Mouse (Mus musculus): ENCODE measurements around the gene Dot1l. TPM values are rescaled to one million over a fixed set of nuclear protein-coding genes. Genes with fewer than 3 reads are reported as not detected.

The Dot1l gene
- polyA plus RNA-seq, 1 experiment from 2014 or later: 25.6 TPM

DNA sequence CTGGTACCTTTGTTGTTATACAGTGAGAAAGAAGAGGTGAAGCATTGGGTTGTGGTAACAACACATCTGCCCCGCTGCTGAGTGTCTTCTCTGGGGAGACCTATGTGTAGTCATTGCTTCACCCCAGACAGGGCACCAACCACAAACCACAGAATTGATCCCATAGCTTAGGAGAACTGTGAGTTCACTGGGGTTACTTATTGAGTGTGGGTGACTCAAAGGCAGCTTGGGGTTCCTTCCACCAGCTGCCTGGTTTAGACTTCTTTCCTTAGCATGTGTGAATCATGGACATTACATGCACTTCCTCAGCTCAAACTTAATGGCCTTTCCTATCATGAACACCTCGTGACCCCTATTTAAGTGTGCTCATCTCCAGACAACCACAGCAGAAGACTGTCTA lies 8.5 kb downstream of the Dot1l start:
- Histone ChIP-seq H3K36me3 (peaks cover 46% of the 10 kb centered on the region), H3K9me3 (no peaks in the 10 kb centered on the region), H3K27ac (no peak overlapping the region), H3K27me3 (ENCODE audit: insufficient read depth, poor library complexity, severe bottlenecking) (no peaks in the 10 kb centered on the region), H3K4me3 (no peak overlapping the region), H3K4me1 (peaks cover 73% of the 10 kb centered on the region)
- 94% methylated on average over 2 of the region's 2 CpGs for WGBS
- DNase-seq (ENCODE audit: low spot score): no peak

DNA sequence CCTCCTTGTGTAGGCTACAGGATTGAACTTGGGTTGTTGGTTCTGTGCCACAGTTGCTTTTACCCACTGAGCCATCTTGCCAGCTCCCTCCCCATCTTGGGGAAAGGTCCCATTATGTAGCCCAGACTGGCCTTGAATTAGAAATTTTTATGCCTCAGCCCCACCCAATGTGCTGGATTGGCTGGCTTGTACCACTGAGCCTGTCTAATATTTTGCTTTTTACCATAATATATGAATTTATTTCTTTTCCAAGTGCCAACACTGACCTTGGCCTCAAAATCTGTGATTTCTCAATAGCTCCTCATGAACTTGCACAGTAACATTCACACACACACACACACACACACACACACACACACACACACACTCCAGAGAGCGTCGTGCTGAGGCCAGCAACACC lies 10.7 kb downstream of the Dot1l start:
- no peak overlapping the region for H3K4me3 ChIP-seq
- DNase-seq (ENCODE audit: low spot score): no peak
- peaks cover 64% of the 10 kb centered on the region for H3K36me3 ChIP-seq
- no peaks in the 10 kb centered on the region for H3K9me3 ChIP-seq
- peaks cover 50% of the 10 kb centered on the region for H3K4me1 ChIP-seq
- H3K27ac ChIP-seq: no peak overlapping the region
- WGBS: 73% methylated on average over 2 of the region's 2 CpGs
- no peaks in the 10 kb centered on the region for H3K27me3 ChIP-seq (ENCODE audit: insufficient read depth, poor library complexity, severe bottlenecking)

DNA sequence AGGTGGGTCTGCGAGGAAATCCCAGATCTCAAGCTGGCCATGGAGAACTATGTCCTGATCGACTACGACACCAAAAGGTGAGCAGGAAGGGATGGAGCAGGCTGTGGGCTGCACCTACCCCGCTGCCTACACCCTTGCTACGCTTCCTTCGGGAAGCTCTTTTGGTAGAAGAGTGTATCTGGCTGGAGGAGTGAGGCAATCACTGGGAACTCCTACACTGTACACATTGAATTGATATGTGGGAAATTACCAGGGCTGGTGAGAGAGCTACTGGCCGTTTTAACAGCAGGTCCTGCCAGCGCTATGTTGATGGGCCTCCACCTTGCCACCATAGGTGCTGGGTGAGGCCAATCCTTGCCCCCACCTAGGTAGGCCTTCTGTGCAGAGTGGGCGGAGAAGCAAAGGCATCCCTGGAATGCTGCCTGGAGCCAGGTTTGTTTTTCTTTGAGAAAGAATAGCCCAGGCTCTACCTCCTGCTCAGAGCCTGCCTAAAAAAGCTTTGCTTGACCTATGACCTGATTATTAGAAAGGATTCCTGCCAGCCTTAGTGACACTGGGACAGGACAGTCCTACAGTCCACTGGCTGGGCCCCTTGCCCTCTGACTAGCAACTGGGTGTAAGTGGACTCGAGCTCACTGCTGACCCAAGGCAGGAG lies 11.3 kb downstream of the Dot1l start:
- Histone ChIP-seq H3K4me3 (no peak overlapping the region), H3K4me1 (peaks cover 45% of the 10 kb centered on the region), H3K27ac (no peak overlapping the region), H3K9me3 (no peaks in the 10 kb centered on the region), H3K27me3 (ENCODE audit: insufficient read depth, poor library complexity, severe bottlenecking) (no peaks in the 10 kb centered on the region), H3K36me3 (peaks cover 70% of the 10 kb centered on the region)
- WGBS: 75% methylated on average over 10 of the region's 10 CpGs
- no peak for DNase-seq (ENCODE audit: low spot score)

DNA sequence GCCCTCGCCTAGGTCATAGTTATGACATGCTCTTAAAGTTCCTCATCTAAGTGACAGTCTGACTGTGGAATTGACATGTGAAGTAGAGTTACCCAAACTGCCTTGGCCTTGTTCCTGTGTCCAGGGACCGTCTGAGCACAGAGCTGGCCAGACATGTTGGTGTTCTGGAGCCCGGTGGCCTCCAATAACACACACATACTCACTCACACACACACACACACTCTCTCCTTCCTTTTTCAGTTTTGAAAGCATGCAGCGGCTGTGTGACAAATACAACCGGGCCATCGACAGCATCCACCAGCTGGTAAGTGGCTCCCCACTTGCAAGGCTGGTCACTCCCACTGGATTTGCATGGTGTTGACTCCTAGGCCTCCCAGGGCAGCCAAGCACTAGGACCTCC lies 13.4 kb downstream of the Dot1l start:
- Histone ChIP-seq H3K36me3 (peaks cover 86% of the 10 kb centered on the region), H3K4me3 (no peak overlapping the region), H3K4me1 (peaks cover 39% of the 10 kb centered on the region), H3K27me3 (ENCODE audit: insufficient read depth, poor library complexity, severe bottlenecking) (no peaks in the 10 kb centered on the region), H3K27ac (no peak overlapping the region), H3K9me3 (no peaks in the 10 kb centered on the region)
- 84% methylated on average over 6 of the region's 6 CpGs for WGBS
- DNase-seq (ENCODE audit: low spot score): no peak

DNA sequence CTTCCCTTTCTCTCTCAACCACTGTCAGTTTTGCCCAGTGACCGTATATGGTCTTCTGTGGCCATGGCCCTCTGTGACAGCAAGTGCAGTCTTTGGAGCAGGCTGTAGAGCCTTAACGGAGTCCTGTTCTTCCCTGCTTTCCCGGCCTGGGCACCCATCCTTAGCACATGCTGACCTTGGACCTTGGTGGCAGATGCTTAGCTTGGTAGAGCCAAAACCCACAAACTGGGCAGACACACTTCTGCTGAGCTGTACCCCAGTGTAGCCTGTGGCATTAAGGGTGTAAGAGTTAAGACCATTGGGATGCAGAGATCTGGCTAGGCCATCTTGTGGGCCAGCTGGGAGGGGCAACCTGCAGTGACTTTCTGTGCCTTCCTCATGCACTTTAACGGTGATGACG lies 18.8 kb downstream of the Dot1l start:
- peaks cover 93% of the 10 kb centered on the region for H3K36me3 ChIP-seq

DNA sequence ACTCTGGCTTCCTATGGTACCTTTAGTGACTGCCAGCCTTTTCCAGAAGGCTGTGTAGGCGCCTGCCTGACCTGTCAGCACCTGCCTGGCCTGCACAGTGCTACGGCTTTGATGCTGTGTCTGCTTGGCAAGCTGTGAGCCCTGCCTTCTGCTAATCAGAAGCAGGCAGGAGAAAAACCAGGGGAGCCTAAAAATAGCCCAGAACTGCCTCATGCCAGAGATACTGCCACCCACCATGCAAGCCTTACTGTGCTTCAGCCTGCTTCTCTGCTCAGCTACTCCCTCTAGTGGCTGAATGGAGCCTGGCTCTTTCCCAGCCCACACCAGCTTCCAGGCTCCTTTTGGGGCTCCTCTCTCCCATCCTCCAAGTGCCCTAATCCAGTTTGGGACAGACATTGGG lies 19.5 kb downstream of the Dot1l start:
- no peaks in the 10 kb centered on the region for H3K9me3 ChIP-seq
- peak overlapping the region; percentile 86 for H3K27ac ChIP-seq
- WGBS: 7% methylated on average over 2 of the region's 2 CpGs
- peaks cover 41% of the 10 kb centered on the region for H3K4me1 ChIP-seq
- H3K36me3 ChIP-seq: peaks cover 95% of the 10 kb centered on the region
- peak; percentile 96 for DNase-seq (ENCODE audit: low spot score)
- H3K27me3 ChIP-seq (ENCODE audit: insufficient read depth, poor library complexity, severe bottlenecking): no peaks in the 10 kb centered on the region
- H3K4me3 ChIP-seq: peak overlapping the region; percentile 20; the same call in 1 of the 2 replicates

More for the DNA sequence above, 18.8 kb downstream of the Dot1l start:
- H3K27ac ChIP-seq: peak overlapping the region; percentile 86
- H3K27me3 ChIP-seq (ENCODE audit: insufficient read depth, poor library complexity, severe bottlenecking): no peaks in the 10 kb centered on the region
- 61% methylated on average over 5 of the region's 5 CpGs for WGBS
- H3K4me3 ChIP-seq: peak overlapping the region; percentile 20
- H3K4me1 ChIP-seq: peaks cover 41% of the 10 kb centered on the region
- no peaks in the 10 kb centered on the region for H3K9me3 ChIP-seq
- no peak for DNase-seq (ENCODE audit: low spot score)

DNA sequence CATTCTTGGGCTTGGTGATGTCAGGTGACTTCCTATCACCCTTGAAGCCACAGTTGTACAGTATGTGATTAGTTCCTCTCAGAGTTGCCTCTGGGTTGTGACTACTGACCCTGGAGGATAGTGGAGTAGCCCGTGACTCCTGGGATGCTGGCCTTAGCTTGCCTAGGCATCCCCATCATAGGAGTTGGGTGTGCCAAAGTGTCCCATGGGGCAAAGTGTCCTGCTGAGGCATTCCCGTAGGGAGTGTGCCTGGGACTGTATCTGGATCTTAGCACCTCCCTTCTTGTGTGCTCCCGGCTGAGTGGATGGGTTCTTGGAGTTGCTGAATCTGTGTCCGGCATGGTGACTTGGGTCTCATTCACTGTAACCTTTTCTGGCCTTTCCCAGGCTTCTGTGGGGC lies 20.0 kb downstream of the Dot1l start:
- WGBS: 62% methylated on average over 4 of the region's 4 CpGs
- Histone ChIP-seq H3K27me3 (ENCODE audit: insufficient read depth, poor library complexity, severe bottlenecking) (no peaks in the 10 kb centered on the region), H3K4me1 (peaks cover 41% of the 10 kb centered on the region), H3K27ac (peak overlapping the region; percentile 83), H3K4me3 (peak overlapping the region; percentile 20; the same call in 1 of the 2 replicates), H3K36me3 (peaks cover 95% of the 10 kb centered on the region), H3K9me3 (no peaks in the 10 kb centered on the region)
- no peak for DNase-seq (ENCODE audit: low spot score)

DNA sequence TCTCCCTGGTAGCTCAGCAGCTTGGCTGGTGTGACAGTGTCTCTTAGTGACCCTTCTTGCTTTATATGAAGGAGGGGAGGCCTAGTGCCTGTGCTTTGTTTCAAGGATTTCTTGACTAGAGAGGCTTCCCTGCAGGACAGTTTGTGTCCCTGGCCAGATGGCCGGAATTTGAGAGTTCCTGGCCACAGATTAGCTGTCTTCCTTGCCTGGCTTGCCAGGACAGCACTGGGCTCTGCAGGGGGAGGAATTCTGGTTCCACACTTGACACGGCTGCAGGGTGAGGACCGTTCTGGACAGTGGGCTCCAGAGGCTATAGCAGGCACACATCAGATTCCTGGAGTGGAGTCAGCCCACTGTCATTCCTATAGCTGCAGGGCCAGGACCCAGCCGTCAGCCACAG lies 20.7 kb downstream of the Dot1l start:
- Histone ChIP-seq H3K27ac (peak overlapping the region; percentile 62), H3K36me3 (peaks cover 95% of the 10 kb centered on the region), H3K27me3 (ENCODE audit: insufficient read depth, poor library complexity, severe bottlenecking) (no peaks in the 10 kb centered on the region), H3K4me3 (no peak overlapping the region), H3K4me1 (peaks cover 41% of the 10 kb centered on the region), H3K9me3 (no peaks in the 10 kb centered on the region)
- 61% methylated on average over 4 of the region's 4 CpGs for WGBS
- DNase-seq (ENCODE audit: low spot score): no peak

DNA sequence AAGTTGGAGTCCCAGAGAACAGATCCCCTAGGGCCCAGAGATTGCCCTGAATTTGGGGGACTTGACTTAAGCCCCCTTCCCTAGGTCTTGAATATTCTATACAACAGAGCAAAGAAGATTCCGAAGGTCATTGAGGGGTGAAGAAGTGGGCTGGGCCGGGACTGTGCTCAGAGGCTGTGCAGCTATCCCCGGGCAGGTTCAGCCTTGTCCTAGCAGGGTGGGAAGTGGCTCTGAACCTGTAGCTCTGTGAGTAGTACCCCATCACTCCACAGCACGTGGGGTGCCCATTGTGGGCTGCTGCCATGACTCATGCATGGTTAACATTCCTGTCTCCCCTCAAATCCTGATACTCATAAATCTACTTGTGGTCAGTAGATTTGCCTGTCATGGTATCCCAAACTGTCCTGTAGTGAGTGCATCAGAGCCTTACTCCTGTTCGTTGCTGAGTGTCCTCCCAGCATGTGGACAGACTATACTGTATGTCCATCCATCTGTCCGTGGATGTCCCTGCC lies 21.4 kb downstream of the Dot1l start:
- no peaks in the 10 kb centered on the region for H3K9me3 ChIP-seq
- peaks cover 95% of the 10 kb centered on the region for H3K36me3 ChIP-seq
- 80% methylated on average over 6 of the region's 6 CpGs for WGBS
- no peak for DNase-seq (ENCODE audit: low spot score)
- H3K27ac ChIP-seq: 0 out of 2 replicates have a peak overlapping the region, but pooled peaks have one; percentile 62
- H3K27me3 ChIP-seq (ENCODE audit: insufficient read depth, poor library complexity, severe bottlenecking): no peaks in the 10 kb centered on the region
- H3K4me1 ChIP-seq: peaks cover 41% of the 10 kb centered on the region
- H3K4me3 ChIP-seq: no peak overlapping the region

DNA sequence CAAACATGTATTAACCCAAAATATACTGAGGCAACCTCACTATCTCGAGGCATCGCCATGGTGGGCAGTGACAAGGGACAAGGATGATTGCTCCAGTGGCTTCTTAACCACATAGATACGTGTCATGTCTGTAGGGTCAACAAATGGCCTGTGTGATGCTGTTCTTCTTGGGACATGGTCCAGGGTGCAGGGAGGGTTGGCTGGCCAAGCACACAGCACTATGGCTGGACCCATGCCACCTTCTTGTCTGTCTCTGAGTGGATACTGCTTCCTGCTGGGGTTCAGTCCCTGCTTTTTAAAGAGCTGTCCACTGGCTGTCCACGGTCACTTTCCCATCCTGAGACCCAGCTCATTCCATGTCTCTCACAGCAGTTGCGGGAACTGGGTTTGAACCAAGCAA lies 22.1 kb downstream of the Dot1l start:
- H3K27ac ChIP-seq: no peak overlapping the region
- H3K27me3 ChIP-seq (ENCODE audit: insufficient read depth, poor library complexity, severe bottlenecking): no peaks in the 10 kb centered on the region
- peaks cover 41% of the 10 kb centered on the region for H3K4me1 ChIP-seq
- WGBS: 94% methylated on average over 5 of the region's 5 CpGs
- H3K4me3 ChIP-seq: no peak overlapping the region
- H3K36me3 ChIP-seq: peaks cover 95% of the 10 kb centered on the region
- no peak for DNase-seq (ENCODE audit: low spot score)
- no peaks in the 10 kb centered on the region for H3K9me3 ChIP-seq

DNA sequence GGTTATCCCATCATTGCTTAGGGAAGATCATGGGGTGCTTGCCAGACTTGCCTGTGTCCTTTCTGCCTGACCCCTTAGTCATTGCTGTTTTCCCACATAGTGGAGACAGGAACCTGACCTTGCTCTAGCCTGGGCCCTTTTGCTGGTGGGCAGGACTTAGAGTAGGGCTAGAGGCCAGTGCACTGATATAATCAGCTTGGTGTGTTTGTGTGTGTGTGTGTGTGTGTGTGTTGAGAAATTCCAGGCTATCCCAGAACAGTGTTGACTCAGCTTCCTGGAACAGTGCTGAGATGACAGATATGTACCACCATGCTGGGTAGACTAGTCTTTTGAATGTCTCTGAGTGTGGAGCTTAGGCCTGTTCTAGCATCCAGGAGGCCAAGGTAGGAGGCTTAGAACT lies 24.6 kb downstream of the Dot1l start:
- Histone ChIP-seq H3K36me3 (peaks cover 98% of the 10 kb centered on the region), H3K27me3 (ENCODE audit: insufficient read depth, poor library complexity, severe bottlenecking) (no peaks in the 10 kb centered on the region), H3K4me3 (no peak overlapping the region), H3K4me1 (peaks cover 16% of the 10 kb centered on the region), H3K9me3 (no peaks in the 10 kb centered on the region), H3K27ac (no peak overlapping the region)
- DNase-seq (ENCODE audit: low spot score): no peak

DNA sequence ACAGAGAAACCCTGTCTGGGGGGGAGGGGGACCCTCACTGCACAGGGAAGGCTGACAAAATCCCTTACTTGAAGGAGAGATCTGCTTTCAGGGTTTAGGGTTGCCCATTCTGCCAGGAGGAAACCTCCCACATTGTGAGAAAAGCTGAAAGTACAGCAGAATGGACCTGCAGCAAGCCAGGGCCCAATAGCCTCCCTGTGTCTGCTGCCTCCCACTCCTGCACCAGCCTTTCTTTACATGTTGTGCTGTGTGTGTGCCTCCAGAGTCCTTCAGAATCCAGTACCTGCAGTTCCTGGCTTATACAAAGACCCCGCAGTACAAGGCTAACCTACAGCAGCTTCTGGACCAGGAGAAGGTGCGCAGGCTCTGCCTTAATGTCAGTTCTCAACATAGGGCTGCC lies 29.3 kb downstream of the Dot1l start:
- DNase-seq (ENCODE audit: low spot score): no peak
- 95% methylated on average over 2 of the region's 2 CpGs for WGBS
- H3K27me3 ChIP-seq (ENCODE audit: insufficient read depth, poor library complexity, severe bottlenecking): no peaks in the 10 kb centered on the region
- no peaks in the 10 kb centered on the region for H3K4me1 ChIP-seq
- no peak overlapping the region for H3K4me3 ChIP-seq
- no peaks in the 10 kb centered on the region for H3K9me3 ChIP-seq
- peaks cover 100% of the 10 kb centered on the region for H3K36me3 ChIP-seq
- H3K27ac ChIP-seq: no peak overlapping the region

DNA sequence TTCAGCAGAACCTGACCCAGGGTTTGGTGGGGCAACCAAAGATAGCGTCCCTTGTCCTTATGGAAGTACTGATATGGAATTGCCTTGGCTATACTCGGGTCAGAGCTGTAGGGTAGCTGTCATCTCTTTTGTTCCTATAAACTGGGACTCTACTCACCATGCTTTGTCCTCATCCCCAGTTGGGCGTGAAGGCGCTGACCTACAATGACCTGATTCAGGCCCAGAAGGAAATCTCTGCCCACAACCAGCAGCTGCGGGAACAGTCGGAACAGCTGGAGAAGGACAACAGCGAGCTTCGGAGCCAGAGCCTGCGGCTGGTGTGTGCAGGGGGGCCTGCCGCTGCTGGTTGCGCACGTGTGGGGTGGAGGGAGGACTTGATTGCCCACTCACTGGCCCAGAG lies 29.9 kb downstream of the Dot1l start:
- DNase-seq (ENCODE audit: low spot score): no peak
- 90% methylated on average over 12 of the region's 12 CpGs for WGBS
- Histone ChIP-seq H3K4me1 (no peaks in the 10 kb centered on the region), H3K36me3 (peaks cover 98% of the 10 kb centered on the region), H3K27me3 (ENCODE audit: insufficient read depth, poor library complexity, severe bottlenecking) (no peaks in the 10 kb centered on the region), H3K27ac (no peak overlapping the region), H3K4me3 (no peak overlapping the region), H3K9me3 (no peaks in the 10 kb centered on the region)

DNA sequence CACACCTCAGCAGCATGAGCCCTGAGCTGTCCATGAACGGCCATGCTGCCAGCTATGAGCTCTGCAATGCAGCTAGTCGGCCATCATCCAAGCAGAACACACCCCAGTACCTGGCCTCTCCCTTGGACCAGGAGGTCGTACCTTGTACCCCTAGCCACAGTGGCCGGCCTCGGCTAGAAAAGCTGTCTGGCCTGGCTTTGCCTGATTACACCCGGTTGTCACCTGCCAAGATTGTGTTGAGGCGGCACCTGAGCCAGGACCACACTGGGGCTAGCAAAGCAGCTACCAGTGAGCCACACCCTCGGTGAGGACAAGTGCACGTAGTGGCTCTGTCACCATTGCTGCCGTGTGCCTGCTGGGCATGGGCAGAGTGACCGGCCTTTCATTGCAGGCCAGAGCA lies 31.0 kb downstream of the Dot1l start:
- no peak for DNase-seq (ENCODE audit: low spot score)
- no peaks in the 10 kb centered on the region for H3K27me3 ChIP-seq (ENCODE audit: insufficient read depth, poor library complexity, severe bottlenecking)
- H3K4me1 ChIP-seq: peaks cover 7% of the 10 kb centered on the region
- H3K27ac ChIP-seq: no peak overlapping the region
- WGBS: 91% methylated on average over 11 of the region's 11 CpGs
- no peaks in the 10 kb centered on the region for H3K9me3 ChIP-seq
- H3K4me3 ChIP-seq: no peak overlapping the region; the same call in 1 of the 2 replicates
- peaks cover 98% of the 10 kb centered on the region for H3K36me3 ChIP-seq
